Mouse (Mus musculus): ENCODE data around the gene Asb18. TPM values are rescaled to one million over a fixed set of nuclear protein-coding genes. Genes with fewer than 3 reads are reported as not detected.

Gene Asb18
- total and polyA plus RNA-seq, 3 experiments = not detected

- no peak overlapping the region for H3K27ac ChIP-seq (ENCODE audit: control insufficient read depth, low read depth, low read length)
- H3K9me3 ChIP-seq (replicated peaks; ENCODE audit: insufficient read depth, low read length) = no peaks in the 10 kb centered on the region
- no peak overlapping the region for H3K4me3 ChIP-seq (ENCODE audit: control insufficient read depth in 1 of 2, insufficient read depth in 1 of 2, low read depth in 2 of 2, low read length in 2 of 2)
- no peak for TF ChIP-seq ETS1 (IDR thresholded peaks at IDR 0.05; ENCODE audit: low read depth, low read length)
- no peak for TF ChIP-seq MAFK (IDR thresholded peaks at IDR 0.05; ENCODE audit: borderline replicate concordance, low read depth, low read length)
- no peak for TF ChIP-seq SIN3A (IDR thresholded peaks at IDR 0.05; ENCODE audit: low read length)
- no peak for TF ChIP-seq KAT2A (conservative IDR thresholded peaks at IDR 0.05; ENCODE audit: low read depth, low read length)
- TF ChIP-seq E2F4 (IDR thresholded peaks at IDR 0.05; ENCODE audit: borderline replicate concordance, low read depth, low read length) = no peak
- TF ChIP-seq MAX (IDR thresholded peaks at IDR 0.05; ENCODE audit: low read length) = no peak
- TF ChIP-seq RAD21 (IDR thresholded peaks at IDR 0.05; ENCODE audit: low read depth, low read length) = no peak
- TF ChIP-seq POLR2AphosphoS5 (IDR thresholded peaks at IDR 0.05; ENCODE audit: borderline replicate concordance, low read depth, low read length) = no peak
- TF ChIP-seq GATA1 (IDR thresholded peaks at IDR 0.05; ENCODE audit: low read depth, low read length) = no peak
- no peak for TF ChIP-seq EP300 (IDR thresholded peaks at IDR 0.05; ENCODE audit: low read depth in 1 of 2, low read length in 2 of 2)
- H3K4me1 ChIP-seq (ENCODE audit: control insufficient read depth in 1 of 2, insufficient read depth in 2 of 2, low read length in 2 of 2) = no peaks in the 10 kb centered on the region
- no peaks in the 10 kb centered on the region for H3K79me2 ChIP-seq (ENCODE audit: control insufficient read depth, insufficient read depth, low read length, poor library complexity)
- no peaks in the 10 kb centered on the region for H3K27me3 ChIP-seq (ENCODE audit: control insufficient read depth in 1 of 2, insufficient read depth in 2 of 2, low read length in 2 of 2)
- no peak overlapping the region for H3K9ac ChIP-seq (ENCODE audit: control insufficient read depth, low read depth, low read length, poor library complexity, severe bottlenecking)
- no peaks in the 10 kb centered on the region for H3K36me3 ChIP-seq (ENCODE audit: control insufficient read depth in 1 of 2, insufficient read depth in 2 of 2, low read length in 2 of 2)
- DNase-seq (ENCODE audit: low read depth, low spot score) = no peak
Observed at GRCm38 (mm10) chr1:89926583-89927060, 87.8 kb downstream of the Asb18 start.

- H3K9ac ChIP-seq (ENCODE audit: control insufficient read depth, low read depth, low read length, poor library complexity, severe bottlenecking) = no peak overlapping the region
- H3K36me3 ChIP-seq (ENCODE audit: control insufficient read depth in 1 of 2, insufficient read depth in 2 of 2, low read length in 2 of 2) = no peaks in the 10 kb centered on the region
- no peaks in the 10 kb centered on the region for H3K9me3 ChIP-seq (replicated peaks; ENCODE audit: insufficient read depth, low read length)
- no peak overlapping the region for H3K27ac ChIP-seq (ENCODE audit: control insufficient read depth, low read depth, low read length)
- no peaks in the 10 kb centered on the region for H3K79me2 ChIP-seq (ENCODE audit: control insufficient read depth, insufficient read depth, low read length, poor library complexity)
- no peak overlapping the region for H3K4me3 ChIP-seq (ENCODE audit: control insufficient read depth in 1 of 2, insufficient read depth in 1 of 2, low read depth in 2 of 2, low read length in 2 of 2)
- no peak for TF ChIP-seq ZNF384 (IDR thresholded peaks at IDR 0.05; ENCODE audit: low read depth, low read length)
- no peak for TF ChIP-seq SMC3 (IDR thresholded peaks at IDR 0.05; ENCODE audit: low read depth, low read length)
- no peak for DNase-seq (ENCODE audit: low read depth, low spot score)
- no peaks in the 10 kb centered on the region for H3K4me1 ChIP-seq (ENCODE audit: control insufficient read depth in 1 of 2, insufficient read depth in 2 of 2, low read length in 2 of 2)
- H3K27me3 ChIP-seq (ENCODE audit: control insufficient read depth in 1 of 2, insufficient read depth in 2 of 2, low read length in 2 of 2) = no peaks in the 10 kb centered on the region
Observed at GRCm38 (mm10) chr1:89925501-89926190, 88.8 kb downstream of the Asb18 start.

GRCm38 (mm10) chr1:89923642-89924020 is 90.8 kb downstream of the Asb18 start:
- no peaks in the 10 kb centered on the region for H3K27me3 ChIP-seq (ENCODE audit: control insufficient read depth in 1 of 2, insufficient read depth in 2 of 2, low read length in 2 of 2)
- H3K9me3 ChIP-seq (replicated peaks; ENCODE audit: insufficient read depth, low read length) = no peaks in the 10 kb centered on the region
- no peak overlapping the region for H3K4me3 ChIP-seq (ENCODE audit: control insufficient read depth in 1 of 2, insufficient read depth in 1 of 2, low read depth in 2 of 2, low read length in 2 of 2)
- DNase-seq (ENCODE audit: low read depth, low spot score) = no peak
- H3K4me1 ChIP-seq (ENCODE audit: control insufficient read depth in 1 of 2, insufficient read depth in 2 of 2, low read length in 2 of 2) = no peaks in the 10 kb centered on the region
- no peak overlapping the region for H3K27ac ChIP-seq (ENCODE audit: control insufficient read depth, low read depth, low read length)
- no peak overlapping the region for H3K9ac ChIP-seq (ENCODE audit: control insufficient read depth, low read depth, low read length, poor library complexity, severe bottlenecking)
- no peaks in the 10 kb centered on the region for H3K79me2 ChIP-seq (ENCODE audit: control insufficient read depth, insufficient read depth, low read length, poor library complexity)
- H3K36me3 ChIP-seq (ENCODE audit: control insufficient read depth in 1 of 2, insufficient read depth in 2 of 2, low read length in 2 of 2) = no peaks in the 10 kb centered on the region
- TF ChIP-seq ZKSCAN1 (IDR thresholded peaks at IDR 0.05; ENCODE audit: low read depth, low read length) = no peak
- TF ChIP-seq E2F4 (IDR thresholded peaks at IDR 0.05; ENCODE audit: borderline replicate concordance, low read depth, low read length) = no peak
- TF ChIP-seq MXI1 (IDR thresholded peaks at IDR 0.05; ENCODE audit: low read depth, low read length) = no peak
- no peak for TF ChIP-seq KAT2A (conservative IDR thresholded peaks at IDR 0.05; ENCODE audit: low read depth, low read length)
- TF ChIP-seq MYC (IDR thresholded peaks at IDR 0.05; ENCODE audit: low read depth, low read length) = no peak
- TF ChIP-seq ETS1 (IDR thresholded peaks at IDR 0.05; ENCODE audit: low read depth, low read length) = no peak
- no peak for TF ChIP-seq TAL1 (IDR thresholded peaks at IDR 0.05; ENCODE audit: low read length)
- no peak for TF ChIP-seq RCOR1 (IDR thresholded peaks at IDR 0.05; ENCODE audit: low read depth, low read length)
- TF ChIP-seq ZC3H11A (IDR thresholded peaks at IDR 0.05; ENCODE audit: low read depth, low read length) = no peak
- TF ChIP-seq GABPA (IDR thresholded peaks at IDR 0.05; ENCODE audit: low read depth, low read length) = no peak
- no peak for TF ChIP-seq ZNF384 (IDR thresholded peaks at IDR 0.05; ENCODE audit: low read depth, low read length)
- TF ChIP-seq ZMIZ1 (IDR thresholded peaks at IDR 0.05; ENCODE audit: low read depth, low read length) = no peak
- TF ChIP-seq HCFC1 (IDR thresholded peaks at IDR 0.05; ENCODE audit: low read depth, low read length) = no peak
- TF ChIP-seq USF2 (IDR thresholded peaks at IDR 0.05; ENCODE audit: borderline replicate concordance in 1 of 2, insufficient read depth in 1 of 2, low read depth in 1 of 2, low read length in 2 of 2) = no peak
- TF ChIP-seq MAX (IDR thresholded peaks at IDR 0.05; ENCODE audit: low read length) = no peak
- TF ChIP-seq POLR2AphosphoS5 (IDR thresholded peaks at IDR 0.05; ENCODE audit: borderline replicate concordance, low read depth, low read length) = no peak
- TF ChIP-seq NELFE (IDR thresholded peaks at IDR 0.05; ENCODE audit: low read depth, low read length) = no peak
- TF ChIP-seq CHD1 (IDR thresholded peaks at IDR 0.05; ENCODE audit: low read depth, low read length) = no peak
